Mouse (Mus musculus) effector memory CD4-positive, alpha-beta T cell, adult 7 months (primary cell): Measurements from ENCODE around the gene Zfp273. TPM values are rescaled to one million over a fixed set of nuclear protein-coding genes. Genes with fewer than 3 reads are reported as not detected.

Experiments used
- polyA plus RNA-seq: library from polyadenylated mRNA; unstranded; fragments of 100-300 nt; shearing (Covaris generic); gene quantifications from one replicate; pipeline ENCODE4 v1.2.1, GENCODE M21; 2017

Zfp273 gene
- 1.2 TPM for polyA plus RNA-seq

DNA sequence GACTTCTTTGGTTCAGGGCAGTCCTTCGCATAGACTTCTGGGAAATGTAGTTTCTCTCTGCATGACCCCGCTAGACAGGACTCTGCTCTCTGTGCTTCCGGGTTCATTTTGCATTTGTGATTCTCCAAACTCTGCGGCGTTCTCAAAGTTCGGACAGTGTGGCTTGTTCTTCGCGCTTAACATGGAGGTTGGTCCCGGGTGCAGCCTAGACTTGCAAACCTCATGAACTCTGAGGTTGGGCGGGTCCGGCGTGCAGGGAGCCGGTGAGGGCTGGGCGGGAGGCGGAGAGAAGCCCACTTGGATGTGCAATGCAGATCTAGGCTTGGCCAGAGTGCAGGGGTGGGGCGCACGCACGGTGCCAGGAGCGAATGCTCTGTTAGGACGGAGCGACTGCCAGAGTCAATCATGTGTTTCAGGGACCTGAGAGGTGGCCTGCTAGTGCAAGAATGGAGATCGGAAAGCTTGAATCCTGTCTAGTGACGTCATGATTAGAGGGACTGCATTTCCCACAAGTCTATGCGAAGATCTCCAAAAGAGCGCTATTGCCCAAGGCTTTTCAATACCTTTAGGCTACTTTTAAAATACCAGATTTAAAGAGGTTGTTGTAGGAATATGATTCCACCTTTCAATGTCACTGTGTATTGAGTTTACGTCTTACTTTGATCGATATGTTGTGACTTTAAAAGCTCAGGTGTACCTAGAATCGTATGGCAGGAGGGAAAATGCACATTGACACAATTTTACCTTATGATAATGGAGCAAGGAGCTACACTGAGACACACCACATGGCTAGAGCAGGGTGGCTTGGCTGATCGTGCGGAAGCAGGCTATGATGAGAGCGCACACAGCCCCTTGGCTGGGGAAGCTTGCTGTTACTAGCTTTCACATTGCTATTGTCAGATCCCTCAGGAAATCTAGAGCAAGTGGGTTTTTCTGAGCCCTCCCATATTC lies at the start of gene Zfp273:
TSS of gene Zfp273 (plus strand) at position 31 of the 951 bp plus-strand sequence.

DNA sequence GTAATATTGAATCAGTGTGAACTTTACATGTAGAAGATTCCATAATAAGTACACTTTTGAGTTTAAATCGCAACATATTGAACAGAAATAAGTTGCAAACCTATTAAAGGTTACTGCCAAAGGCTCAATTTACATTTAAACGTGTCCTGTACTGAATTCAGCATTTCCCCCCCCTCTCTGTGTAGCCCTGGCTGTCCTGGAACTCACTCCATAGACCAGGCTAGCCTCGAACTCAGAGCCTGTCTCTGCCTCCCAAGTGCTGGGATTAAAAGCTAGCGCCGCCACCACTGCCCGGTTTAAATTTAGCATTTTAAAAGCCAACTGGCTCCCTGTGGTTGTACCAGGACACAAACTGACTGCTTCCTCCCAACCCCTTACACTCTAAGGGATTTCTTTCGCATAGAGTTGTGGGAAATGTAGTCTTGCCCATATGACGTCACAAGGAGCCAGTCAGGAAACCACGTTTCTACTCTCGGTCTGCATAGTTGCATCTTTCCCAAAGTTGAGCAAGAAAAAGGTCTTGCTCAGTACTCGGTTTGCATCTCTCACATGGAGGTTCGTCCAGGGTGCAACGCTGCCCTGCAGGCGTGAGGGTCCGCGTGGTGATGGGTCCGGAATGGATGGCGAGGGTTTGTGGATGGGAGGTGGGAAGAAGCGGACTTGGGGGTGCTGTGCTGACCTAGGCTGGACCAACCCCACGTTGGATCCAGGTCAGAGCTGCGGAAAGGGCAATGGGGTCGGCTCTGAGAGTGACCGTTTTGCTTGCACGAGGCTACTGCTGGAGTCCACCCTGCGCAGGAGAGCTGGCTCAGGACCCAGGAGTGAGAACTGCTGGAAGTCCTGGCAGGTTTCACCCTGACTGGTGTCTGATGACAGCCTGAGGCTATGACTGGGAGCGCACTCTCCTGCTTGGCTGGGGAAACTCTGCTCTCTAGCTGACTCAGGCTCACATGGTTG lies 34.0 kb upstream of the Zfp273 start, which contains the start of gene Zfp493:
TSS of gene Zfp493 (plus strand) at position 429 of the 957 bp plus-strand sequence.

DNA sequence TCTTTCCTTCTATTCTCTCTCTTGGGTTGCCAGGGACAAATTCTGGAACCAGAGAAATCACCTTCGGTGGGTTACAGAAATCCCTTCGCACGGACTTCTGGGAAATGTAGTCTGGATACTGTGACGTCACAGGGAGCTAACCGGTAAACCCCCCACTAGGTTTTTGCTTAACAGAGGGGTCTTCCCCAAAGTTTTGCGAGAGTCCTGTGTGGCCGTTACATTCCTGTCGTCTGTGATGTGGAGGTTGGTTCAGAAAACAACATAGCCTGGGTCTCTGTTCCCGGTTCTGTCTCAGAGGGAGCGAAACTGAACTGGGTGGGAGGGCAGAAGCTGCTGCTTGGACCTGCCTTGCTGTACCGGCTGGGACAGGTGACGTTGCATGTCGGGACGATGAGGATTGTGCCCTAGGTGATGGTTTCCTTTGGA lies 17.4 kb downstream of the Zfp273 start, which contains the start of gene Gm10037:
TSS of gene Gm10037 (plus strand) at position 196 of the 426 bp plus-strand sequence.

DNA sequence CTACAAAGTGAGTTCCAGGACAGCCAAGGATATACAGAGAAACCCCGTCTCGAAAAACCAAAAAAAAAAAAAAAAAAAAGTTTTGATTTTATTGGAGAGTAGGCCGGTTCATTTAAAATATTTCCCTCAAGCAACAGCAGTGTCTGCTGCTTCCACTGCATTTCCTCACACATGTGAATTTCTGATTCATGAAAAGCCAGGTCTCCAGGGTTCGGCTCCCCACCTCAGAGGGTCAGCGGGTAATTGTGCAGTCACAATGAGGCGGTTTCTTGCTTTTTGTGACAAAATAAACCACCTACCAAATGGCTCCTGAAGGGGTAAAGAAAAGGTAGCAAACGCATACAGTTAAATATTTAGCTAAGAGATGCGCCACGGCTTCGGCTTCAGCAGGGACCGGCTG lies 49.5 kb downstream of the Zfp273 start, which contains the start of gene BC048507:
TSS of gene BC048507 (plus strand) at position 301 of the 400 bp plus-strand sequence.

Other genes with a start within 250 kb of the Zfp273 start
- gene Zfp729b, start 204.0 kb upstream of the Zfp273 start, polyA plus RNA-seq = 5.3 TPM
- 3.1 TPM for gene Gm49345, start 176.0 kb upstream of the Zfp273 start, polyA plus RNA-seq
- 4.8 TPM for gene Zfp729a, start 175.9 kb upstream of the Zfp273 start, polyA plus RNA-seq
- 12.5 TPM for gene Zfp738, start 126.7 kb upstream of the Zfp273 start, polyA plus RNA-seq
- gene Zfp65, start 84.6 kb upstream of the Zfp273 start, polyA plus RNA-seq = 8.0 TPM
- 2.1 TPM for gene Zfp85, start 58.5 kb upstream of the Zfp273 start, polyA plus RNA-seq
- gene Zfp493, start 34.0 kb upstream of the Zfp273 start, polyA plus RNA-seq = not detected
- gene Gm10037, start 17.4 kb downstream of the Zfp273 start, polyA plus RNA-seq = not detected
- gene BC048507, start 49.6 kb downstream of the Zfp273 start, polyA plus RNA-seq = not detected